Mouse (Mus musculus): ENCODE measurements at regions not wholly inside any gene's neighbourhood (a gene's known extent, or its start where the extent isn't known, plus 50 kb on each side); places are given as distances from the start of the nearest gene placed in this dataset.
"Not testable (repeated sequence)": the region's sequence is repeated elsewhere in the genome, so short reads cannot be mapped to it uniquely, and the experiment has no call there.

- no peaks in the 10 kb centered on the region for H3K4me1 ChIP-seq (ENCODE audit: control insufficient read depth, insufficient read depth, low read length)
- no peak overlapping the region for H3K4me3 ChIP-seq (replicated peaks; ENCODE audit: extremely low read depth, low read depth, low read length)
- 72% methylated on average over 2 of the region's 2 CpGs for WGBS
- DNase-seq, result no peak
- TF ChIP-seq POLR2A (IDR thresholded peaks at IDR 0.05; ENCODE audit: borderline replicate concordance, extremely low read depth, low read depth, low read length) (no peak), CTCF (IDR thresholded peaks at IDR 0.05; ENCODE audit: insufficient read depth, low read length) (no peak)
Observed at GRCm38 (mm10) chr13:26382154-26382553, 387.8 kb downstream of the Hdgfl1 start.

GRCm38 (mm10) chr13:26375546-26375945, 394.4 kb downstream of the Hdgfl1 start:
- H3K4me1 ChIP-seq (ENCODE audit: control insufficient read depth, insufficient read depth, low read length), result no peaks in the 10 kb centered on the region
- TF ChIP-seq POLR2A (IDR thresholded peaks at IDR 0.05; ENCODE audit: borderline replicate concordance, extremely low read depth, low read depth, low read length) (no peak), CTCF (IDR thresholded peaks at IDR 0.05; ENCODE audit: insufficient read depth, low read length) (no peak)
- H3K4me3 ChIP-seq (replicated peaks; ENCODE audit: extremely low read depth, low read depth, low read length), result no peak overlapping the region
- no peak for DNase-seq

- H3K4me1 ChIP-seq (ENCODE audit: control insufficient read depth, insufficient read depth, low read length); DNase-seq; H3K4me3 ChIP-seq (replicated peaks; ENCODE audit: extremely low read depth, low read depth, low read length): not testable (repeated sequence)
- WGBS, result 94% methylated on average over 6 of the region's 6 CpGs
Observed at GRCm38 (mm10) chr13:26365911-26366310, 404.1 kb downstream of the Hdgfl1 start.

- no peak for TF ChIP-seq CTCF (IDR thresholded peaks at IDR 0.05; ENCODE audit: insufficient read depth, low read length)
- no peak for TF ChIP-seq POLR2A (IDR thresholded peaks at IDR 0.05; ENCODE audit: borderline replicate concordance, extremely low read depth, low read depth, low read length)
- Histone ChIP-seq H3K4me3 (replicated peaks; ENCODE audit: extremely low read depth, low read depth, low read length) (no peak overlapping the region), H3K4me1 (ENCODE audit: control insufficient read depth, insufficient read depth, low read length) (no peaks in the 10 kb centered on the region)
- WGBS, result 41% methylated on average over 3 of the region's 3 CpGs
- no peak for DNase-seq
Observed at GRCm38 (mm10) chr13:26356341-26356740, 413.6 kb downstream of the Hdgfl1 start.

- Histone ChIP-seq H3K4me1 (ENCODE audit: control insufficient read depth, insufficient read depth, low read length) (no peaks in the 10 kb centered on the region), H3K4me3 (replicated peaks; ENCODE audit: extremely low read depth, low read depth, low read length) (no peak overlapping the region)
- no peak for TF ChIP-seq CTCF (IDR thresholded peaks at IDR 0.05; ENCODE audit: insufficient read depth, low read length)
- no peak for TF ChIP-seq POLR2A (IDR thresholded peaks at IDR 0.05; ENCODE audit: borderline replicate concordance, extremely low read depth, low read depth, low read length)
- DNase-seq, result no peak
Observed at GRCm38 (mm10) chr13:26354421-26354820, 415.5 kb downstream of the Hdgfl1 start.

- Histone ChIP-seq H3K4me3 (replicated peaks; ENCODE audit: extremely low read depth, low read depth, low read length) (no peak overlapping the region), H3K4me1 (ENCODE audit: control insufficient read depth, insufficient read depth, low read length) (no peaks in the 10 kb centered on the region)
- WGBS, result 61% methylated on average over 3 of the region's 3 CpGs
- no peak for DNase-seq
- TF ChIP-seq POLR2A (IDR thresholded peaks at IDR 0.05; ENCODE audit: borderline replicate concordance, extremely low read depth, low read depth, low read length) (no peak), CTCF (IDR thresholded peaks at IDR 0.05; ENCODE audit: insufficient read depth, low read length) (no peak)
Observed at GRCm38 (mm10) chr13:26350510-26350909, 419.5 kb downstream of the Hdgfl1 start.

GRCm38 (mm10) chr13:26338795-26339194, 431.2 kb downstream of the Hdgfl1 start:
- no peak overlapping the region for H3K4me3 ChIP-seq (replicated peaks; ENCODE audit: extremely low read depth, low read depth, low read length)
- DNase-seq, result no peak
- TF ChIP-seq POLR2A (IDR thresholded peaks at IDR 0.05; ENCODE audit: borderline replicate concordance, extremely low read depth, low read depth, low read length) (no peak), CTCF (IDR thresholded peaks at IDR 0.05; ENCODE audit: insufficient read depth, low read length) (no peak)
- H3K4me1 ChIP-seq (ENCODE audit: control insufficient read depth, insufficient read depth, low read length), result no peaks in the 10 kb centered on the region
- WGBS, result 56% methylated on average over 3 of the region's 3 CpGs

- no peak for DNase-seq
- WGBS, result 78% methylated on average over 3 of the region's 3 CpGs
- Histone ChIP-seq H3K4me1 (ENCODE audit: control insufficient read depth, insufficient read depth, low read length) (no peaks in the 10 kb centered on the region), H3K4me3 (replicated peaks; ENCODE audit: extremely low read depth, low read depth, low read length) (no peak overlapping the region)
- TF ChIP-seq POLR2A (IDR thresholded peaks at IDR 0.05; ENCODE audit: borderline replicate concordance, extremely low read depth, low read depth, low read length) (no peak), CTCF (IDR thresholded peaks at IDR 0.05; ENCODE audit: insufficient read depth, low read length) (no peak)
Observed at GRCm38 (mm10) chr13:26325066-26325465, 444.9 kb downstream of the Hdgfl1 start.

- no peak for TF ChIP-seq POLR2A (IDR thresholded peaks at IDR 0.05; ENCODE audit: borderline replicate concordance, extremely low read depth, low read depth, low read length)
- no peak for TF ChIP-seq CTCF (IDR thresholded peaks at IDR 0.05; ENCODE audit: insufficient read depth, low read length)
- WGBS, result 73% methylated on average over 6 of the region's 6 CpGs
- no peak for DNase-seq
- Histone ChIP-seq H3K4me1 (ENCODE audit: control insufficient read depth, insufficient read depth, low read length) (no peaks in the 10 kb centered on the region), H3K4me3 (replicated peaks; ENCODE audit: extremely low read depth, low read depth, low read length) (no peak overlapping the region)
Observed at GRCm38 (mm10) chr13:26324633-26325032, 445.3 kb downstream of the Hdgfl1 start.

- 86% methylated on average over 5 of the region's 5 CpGs for WGBS
- no peak for TF ChIP-seq CTCF (IDR thresholded peaks at IDR 0.05; ENCODE audit: insufficient read depth, low read length)
- TF ChIP-seq POLR2A (IDR thresholded peaks at IDR 0.05; ENCODE audit: borderline replicate concordance, extremely low read depth, low read depth, low read length), result no peak
- Histone ChIP-seq H3K4me3 (replicated peaks; ENCODE audit: extremely low read depth, low read depth, low read length) (no peak overlapping the region), H3K4me1 (ENCODE audit: control insufficient read depth, insufficient read depth, low read length) (no peaks in the 10 kb centered on the region)
- DNase-seq, result no peak
Observed at GRCm38 (mm10) chr13:26318557-26318956, 451.4 kb downstream of the Hdgfl1 start.

Measured in lung, adult 2 months (tissue).